Mouse (Mus musculus): ENCODE measurements around the gene Fam13c. TPM values are rescaled to one million over a fixed set of nuclear protein-coding genes. Genes with fewer than 3 reads are reported as not detected.

The Fam13c gene
- polyA plus RNA-seq, 1 experiment from 2014 or later, result 11.9 TPM

DNA sequence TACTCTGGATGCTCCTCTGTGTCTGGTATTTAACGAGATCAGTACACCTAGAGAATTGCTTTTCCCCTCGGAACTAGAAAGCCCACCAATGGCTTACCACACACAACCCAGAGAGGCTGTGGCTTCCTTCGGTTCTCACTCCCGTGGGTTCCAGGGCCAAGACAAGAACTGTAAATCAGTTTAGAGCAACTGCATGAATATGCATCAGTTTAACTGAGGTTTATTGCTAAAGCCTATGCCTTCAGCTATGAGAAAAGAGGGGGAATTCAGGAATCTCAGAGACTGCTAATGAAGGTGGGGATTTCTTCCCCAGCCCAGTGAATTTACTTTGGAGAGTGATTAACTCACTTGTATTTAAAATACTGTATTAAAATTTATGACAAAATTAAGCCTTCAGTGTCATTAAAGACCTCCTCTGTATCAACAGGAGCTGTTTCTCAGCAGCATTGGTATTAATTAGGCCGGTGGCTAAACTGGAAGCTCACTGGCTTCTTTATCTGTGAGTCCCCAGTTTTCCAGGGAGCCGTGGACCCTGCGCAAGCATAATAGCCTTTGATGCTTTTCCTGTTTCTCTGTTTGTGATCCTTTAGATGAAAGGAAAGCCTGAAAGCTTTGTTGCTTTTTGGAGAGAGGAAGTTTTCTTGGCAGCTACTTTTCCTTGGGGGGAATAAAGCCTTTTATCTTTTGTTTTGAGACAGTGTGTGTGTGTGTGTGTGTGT is 44.4 kb downstream of the Fam13c start:
- peak; percentile 25 for DNase-seq (ENCODE audit: low spot score)
- H3K9ac ChIP-seq (ENCODE audit: low read length), result peak overlapping the region; percentile 9; the same call in 1 of the 2 replicates

GRCm38 (mm10) chr10:70485287-70485612 is 45.0 kb downstream of the Fam13c start:
- Histone ChIP-seq H3K4me3 (ENCODE audit: low read depth, low read length) (no peak overlapping the region), H3K4me2 (ENCODE audit: low read depth) (peak overlapping the region; percentile 12; the same call in 1 of the 2 replicates), H3K9me3 (ENCODE audit: control insufficient read depth, low read length) (no peaks in the 10 kb centered on the region), H3K27me3 (ENCODE audit: control insufficient read depth, insufficient read depth, low read length) (no peaks in the 10 kb centered on the region), H3K9ac (ENCODE audit: low read length) (no peak overlapping the region), H3K27ac (ENCODE audit: low read depth, low read length) (0 out of 2 replicates have a peak overlapping the region, but pooled peaks have one; percentile 14), H3K4me1 (ENCODE audit: control insufficient read depth, insufficient read depth, low read length) (peaks cover 7% of the 10 kb centered on the region; the same call in 1 of the 2 replicates), H3K36me3 (ENCODE audit: control insufficient read depth, insufficient read depth, low read length) (no peaks in the 10 kb centered on the region)
- DNase-seq (ENCODE audit: low spot score), result peak; percentile 65
- 19% methylated on average over 7 of the region's 7 CpGs for WGBS
- peak; percentile 60; the same call in 1 of the 2 replicates for ATAC-seq (ENCODE audit: insufficient read depth, low FRiP score, low TSS enrichment)

More for the DNA sequence above, 44.4 kb downstream of the Fam13c start:
- ATAC-seq (ENCODE audit: insufficient read depth, low FRiP score, low TSS enrichment), result peak; percentile 53; the same call in 1 of the 2 replicates
- Histone ChIP-seq H3K9me3 (ENCODE audit: control insufficient read depth, low read length) (no peaks in the 10 kb centered on the region), H3K36me3 (ENCODE audit: control insufficient read depth, insufficient read depth, low read length) (no peaks in the 10 kb centered on the region), H3K4me1 (ENCODE audit: control insufficient read depth, insufficient read depth, low read length) (peaks cover 7% of the 10 kb centered on the region; the same call in 1 of the 2 replicates), H3K27ac (ENCODE audit: low read depth, low read length) (no peak overlapping the region; the same call in 1 of the 2 replicates), H3K27me3 (ENCODE audit: control insufficient read depth, insufficient read depth, low read length) (no peaks in the 10 kb centered on the region), H3K4me2 (ENCODE audit: low read depth) (peak overlapping the region; percentile 11), H3K4me3 (ENCODE audit: low read depth, low read length) (no peak overlapping the region)
- 21% methylated on average over 7 of the region's 7 CpGs for WGBS

DNA sequence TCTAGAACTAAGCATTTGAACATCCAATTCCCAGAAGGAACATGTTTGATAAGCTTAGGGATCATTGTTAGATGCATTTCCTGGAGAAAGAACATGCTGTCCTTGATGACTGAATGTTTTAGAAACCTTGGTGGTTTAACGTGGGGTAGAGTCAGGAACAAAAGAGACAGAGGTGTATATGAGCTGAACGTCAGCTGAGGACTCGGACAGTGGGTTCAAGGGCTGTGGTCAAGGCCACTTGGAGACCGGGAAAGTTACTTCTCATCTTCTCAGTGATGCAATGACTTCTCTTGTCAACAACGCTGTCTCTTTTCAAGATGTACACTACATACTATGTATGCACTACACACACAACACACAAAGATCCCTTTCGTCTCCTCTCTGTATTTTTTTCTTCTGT is 46.4 kb downstream of the Fam13c start:
- 87% methylated on average over 6 of the region's 6 CpGs for WGBS
- Histone ChIP-seq H3K27me3 (ENCODE audit: control insufficient read depth, insufficient read depth, low read length) (no peaks in the 10 kb centered on the region), H3K4me3 (ENCODE audit: low read depth, low read length) (no peak overlapping the region), H3K36me3 (ENCODE audit: control insufficient read depth, insufficient read depth, low read length) (no peaks in the 10 kb centered on the region), H3K4me1 (ENCODE audit: control insufficient read depth, insufficient read depth, low read length) (peaks cover 7% of the 10 kb centered on the region; the same call in 1 of the 2 replicates), H3K9ac (ENCODE audit: low read length) (no peak overlapping the region), H3K27ac (ENCODE audit: low read depth, low read length) (no peak overlapping the region), H3K9me3 (ENCODE audit: control insufficient read depth, low read length) (no peaks in the 10 kb centered on the region), H3K4me2 (ENCODE audit: low read depth) (no peak overlapping the region)
- no peak for DNase-seq (ENCODE audit: low spot score)
- ATAC-seq (ENCODE audit: insufficient read depth, low FRiP score, low TSS enrichment), result no peak

DNA sequence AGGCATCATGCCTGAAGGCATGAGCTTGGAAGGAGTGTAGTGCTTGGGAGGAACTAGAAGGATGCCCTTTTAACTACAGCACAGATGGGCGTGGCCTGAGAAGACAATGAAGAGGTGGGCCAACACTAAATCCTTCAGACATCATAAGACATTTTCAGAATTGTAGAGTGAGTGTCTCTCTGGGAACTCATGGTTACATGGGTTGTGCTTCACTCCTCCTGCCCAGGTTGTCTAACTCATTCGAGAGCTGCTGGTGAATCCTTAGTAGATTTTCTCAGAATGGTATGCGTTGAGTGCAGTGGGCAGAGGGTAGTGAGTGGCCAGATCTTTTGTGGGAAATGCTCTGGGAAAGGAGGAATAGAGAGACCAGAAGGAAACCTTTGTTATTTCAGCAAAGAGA is 53.6 kb downstream of the Fam13c start:
- Histone ChIP-seq H3K4me2 (ENCODE audit: low read depth) (no peak overlapping the region), H3K36me3 (ENCODE audit: control insufficient read depth, insufficient read depth, low read length) (no peaks in the 10 kb centered on the region), H3K27ac (ENCODE audit: low read depth, low read length) (no peak overlapping the region), H3K4me1 (ENCODE audit: control insufficient read depth, insufficient read depth, low read length) (no peaks in the 10 kb centered on the region), H3K27me3 (ENCODE audit: control insufficient read depth, insufficient read depth, low read length) (no peaks in the 10 kb centered on the region), H3K4me3 (ENCODE audit: low read depth, low read length) (no peak overlapping the region), H3K9ac (ENCODE audit: low read length) (no peak overlapping the region), H3K9me3 (ENCODE audit: control insufficient read depth, low read length) (no peaks in the 10 kb centered on the region)
- DNase-seq (ENCODE audit: low spot score) (no peak), ATAC-seq (ENCODE audit: insufficient read depth, low FRiP score, low TSS enrichment) (no peak)
- WGBS, result 94% methylated on average over 3 of the region's 3 CpGs

DNA sequence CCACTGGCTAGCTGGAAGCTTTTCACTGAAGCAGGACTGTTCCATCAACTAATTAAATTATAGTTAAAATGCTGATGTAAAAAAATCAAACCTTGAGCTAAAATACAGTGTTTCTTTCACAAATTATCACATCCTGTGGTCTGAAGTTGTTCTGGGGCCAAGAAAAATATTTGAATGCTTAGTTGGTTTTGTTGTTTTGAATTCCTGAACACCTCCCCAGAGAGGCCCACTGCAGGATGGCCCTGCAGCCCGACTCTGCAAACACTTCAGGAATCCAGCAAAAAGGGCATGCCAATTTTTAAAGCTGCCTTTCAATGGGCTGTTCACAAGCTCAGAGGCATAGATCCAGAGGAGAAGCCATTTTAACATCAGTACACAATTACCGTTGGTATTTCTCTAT is 54.2 kb downstream of the Fam13c start:
- Histone ChIP-seq H3K27me3 (ENCODE audit: control insufficient read depth, insufficient read depth, low read length) (no peaks in the 10 kb centered on the region), H3K36me3 (ENCODE audit: control insufficient read depth, insufficient read depth, low read length) (no peaks in the 10 kb centered on the region), H3K4me1 (ENCODE audit: control insufficient read depth, insufficient read depth, low read length) (no peaks in the 10 kb centered on the region), H3K9me3 (ENCODE audit: control insufficient read depth, low read length) (no peaks in the 10 kb centered on the region), H3K9ac (ENCODE audit: low read length) (no peak overlapping the region), H3K4me3 (ENCODE audit: low read depth, low read length) (no peak overlapping the region), H3K27ac (ENCODE audit: low read depth, low read length) (no peak overlapping the region), H3K4me2 (ENCODE audit: low read depth) (no peak overlapping the region)
- WGBS, result 71% methylated on average over 2 of the region's 2 CpGs
- no peak for DNase-seq (ENCODE audit: low spot score)
- ATAC-seq (ENCODE audit: insufficient read depth, low FRiP score, low TSS enrichment), result no peak

DNA sequence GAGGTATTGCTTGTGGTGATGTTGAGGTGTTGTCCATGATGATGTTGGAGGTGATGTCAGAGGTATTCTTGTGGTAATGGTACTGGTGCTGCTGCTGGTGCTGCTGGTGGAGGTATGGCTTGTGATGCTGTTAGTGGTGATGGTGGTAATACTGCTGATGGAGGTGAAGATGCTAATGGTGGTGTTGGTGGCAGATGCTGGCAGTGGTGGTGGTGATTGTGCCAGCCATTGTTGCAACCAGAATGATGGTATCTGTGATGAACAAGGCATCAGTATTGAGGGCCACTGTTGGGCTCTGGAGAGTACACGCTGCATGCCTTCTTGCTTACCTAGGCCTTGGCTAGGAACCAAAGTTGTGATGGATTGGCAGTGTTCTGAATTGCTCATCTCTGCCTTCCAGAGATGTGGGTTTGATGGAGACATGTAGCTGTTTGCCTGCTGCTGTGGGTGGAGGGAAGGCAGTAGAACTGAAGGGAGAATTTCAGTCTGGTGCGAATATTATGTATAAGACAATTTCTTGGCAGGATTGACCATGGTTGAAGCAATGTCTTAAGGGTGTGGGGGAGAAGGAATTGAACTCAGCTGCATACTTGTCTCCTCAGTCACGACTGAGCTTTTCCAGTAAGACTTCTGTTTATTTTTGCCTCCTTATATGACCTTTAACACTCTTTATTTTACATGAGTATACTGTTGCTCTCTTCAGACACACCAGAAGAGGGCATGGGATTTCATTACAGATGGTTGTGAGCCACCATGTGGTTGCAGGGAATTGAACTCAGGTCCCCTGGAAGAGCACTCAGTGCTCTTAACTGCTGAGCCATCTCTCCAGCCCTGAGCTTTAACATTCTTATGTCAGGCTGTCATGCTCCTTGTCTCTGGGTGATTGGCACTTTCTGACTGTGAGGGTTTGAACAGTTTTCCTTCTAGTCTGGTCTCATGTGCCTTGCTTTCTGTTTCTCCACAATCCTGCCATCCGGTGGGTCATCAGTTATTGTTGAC is 55.1 kb downstream of the Fam13c start:
- no peak overlapping the region for H3K9ac ChIP-seq (ENCODE audit: low read length)
- H3K27me3 ChIP-seq (ENCODE audit: control insufficient read depth, insufficient read depth, low read length), result no peaks in the 10 kb centered on the region
- H3K4me2 ChIP-seq (ENCODE audit: low read depth), result no peak overlapping the region
- H3K27ac ChIP-seq (ENCODE audit: low read depth, low read length), result no peak overlapping the region
- ATAC-seq (ENCODE audit: insufficient read depth, low FRiP score, low TSS enrichment), result no peak
- DNase-seq (ENCODE audit: low spot score), result no peak
- no peaks in the 10 kb centered on the region for H3K36me3 ChIP-seq (ENCODE audit: control insufficient read depth, insufficient read depth, low read length)
- H3K4me3 ChIP-seq (ENCODE audit: low read depth, low read length), result no peak overlapping the region
- H3K9me3 ChIP-seq (ENCODE audit: control insufficient read depth, low read length), result no peaks in the 10 kb centered on the region
- H3K4me1 ChIP-seq (ENCODE audit: control insufficient read depth, insufficient read depth, low read length), result no peaks in the 10 kb centered on the region
- 88% methylated on average over 4 of the region's 4 CpGs for WGBS

DNA sequence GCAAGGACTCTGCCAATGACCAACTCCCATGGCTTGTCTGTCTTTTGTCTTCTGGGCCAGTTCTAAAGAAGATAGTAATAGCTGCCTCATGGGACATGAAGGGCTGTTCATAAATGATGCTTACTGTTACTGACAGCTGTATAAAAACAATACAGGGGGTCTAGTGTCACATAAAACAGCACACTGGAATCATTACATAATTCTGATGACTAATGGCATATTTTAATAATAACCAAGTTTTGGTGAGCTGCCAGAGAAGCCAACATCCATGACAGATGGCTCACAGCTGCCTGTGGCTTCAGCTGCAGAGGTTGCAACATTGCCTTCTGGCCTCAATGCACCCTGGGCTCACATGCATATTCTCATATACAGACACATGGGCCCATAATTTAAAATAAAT is 56.7 kb downstream of the Fam13c start:
- no peak overlapping the region for H3K27ac ChIP-seq (ENCODE audit: low read depth, low read length)
- no peaks in the 10 kb centered on the region for H3K9me3 ChIP-seq (ENCODE audit: control insufficient read depth, low read length)
- H3K4me2 ChIP-seq (ENCODE audit: low read depth), result no peak overlapping the region
- no peaks in the 10 kb centered on the region for H3K4me1 ChIP-seq (ENCODE audit: control insufficient read depth, insufficient read depth, low read length)
- no peak overlapping the region for H3K4me3 ChIP-seq (ENCODE audit: low read depth, low read length)
- no peaks in the 10 kb centered on the region for H3K36me3 ChIP-seq (ENCODE audit: control insufficient read depth, insufficient read depth, low read length)
- ATAC-seq (ENCODE audit: insufficient read depth, low FRiP score, low TSS enrichment) (no peak), DNase-seq (ENCODE audit: low spot score) (no peak)
- H3K9ac ChIP-seq (ENCODE audit: low read length), result no peak overlapping the region
- no peaks in the 10 kb centered on the region for H3K27me3 ChIP-seq (ENCODE audit: control insufficient read depth, insufficient read depth, low read length)

DNA sequence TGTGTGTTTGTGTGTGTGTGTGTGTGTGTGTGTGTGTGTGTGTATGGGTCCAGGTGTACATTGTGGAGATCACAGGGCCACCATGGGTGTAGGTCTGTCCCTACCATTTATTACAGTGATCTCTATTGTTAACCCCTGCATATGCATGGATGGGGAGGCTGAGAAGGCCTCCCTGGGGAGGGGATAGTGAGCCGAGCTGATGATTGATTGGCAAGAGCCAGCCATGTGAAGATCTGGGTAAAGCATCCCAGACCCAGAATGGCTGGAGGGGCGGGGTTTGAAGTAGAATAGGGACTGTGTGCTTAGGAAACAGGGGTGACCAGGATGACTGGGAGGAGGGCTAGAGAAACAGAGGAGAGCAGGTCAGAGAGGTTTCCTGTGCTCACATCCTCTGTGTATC is 58.0 kb downstream of the Fam13c start:
- no peak overlapping the region for H3K9ac ChIP-seq (ENCODE audit: low read length)
- H3K4me1 ChIP-seq (ENCODE audit: control insufficient read depth, insufficient read depth, low read length), result no peaks in the 10 kb centered on the region
- no peak overlapping the region for H3K4me2 ChIP-seq (ENCODE audit: low read depth)
- no peaks in the 10 kb centered on the region for H3K36me3 ChIP-seq (ENCODE audit: control insufficient read depth, insufficient read depth, low read length)
- WGBS, result 50% methylated on average over 2 of the region's 2 CpGs
- H3K27me3 ChIP-seq (ENCODE audit: control insufficient read depth, insufficient read depth, low read length), result no peaks in the 10 kb centered on the region
- no peaks in the 10 kb centered on the region for H3K9me3 ChIP-seq (ENCODE audit: control insufficient read depth, low read length)
- DNase-seq (ENCODE audit: low spot score) (peak; percentile 34), ATAC-seq (ENCODE audit: insufficient read depth, low FRiP score, low TSS enrichment) (no peak)
- no peak overlapping the region for H3K27ac ChIP-seq (ENCODE audit: low read depth, low read length)
- H3K4me3 ChIP-seq (ENCODE audit: low read depth, low read length), result no peak overlapping the region

Data from neural tube, embryonic 11.5 days (tissue).